Mouse (Mus musculus): ENCODE measurements around the gene Mdm2. TPM values are rescaled to one million over a fixed set of nuclear protein-coding genes. Genes with fewer than 3 reads are reported as not detected.

Mdm2 gene
- polyA plus RNA-seq, 1 experiment from 2014 or later: 48.4 TPM

- peak overlapping the region; percentile 22 for H3K4me2 ChIP-seq (replicated peaks)
- H3K27me3 ChIP-seq (ENCODE audit: control insufficient read depth, insufficient read depth, low read length): no peaks in the 10 kb centered on the region
- 49% methylated on average over 20 of the region's 20 CpGs for WGBS
- H3K9me3 ChIP-seq (ENCODE audit: control insufficient read depth, low read length): no peaks in the 10 kb centered on the region
- H3K4me1 ChIP-seq (replicated peaks; ENCODE audit: control insufficient read depth, insufficient read depth, low read length): no peaks in the 10 kb centered on the region
- DNase-seq (ENCODE audit: low spot score): no peak
- no peak overlapping the region for H3K9ac ChIP-seq
- H3K36me3 ChIP-seq (replicated peaks; ENCODE audit: control insufficient read depth, insufficient read depth): no peaks in the 10 kb centered on the region
- no peak for ATAC-seq (ENCODE audit: low FRiP score)
- H3K4me3 ChIP-seq (replicated peaks; ENCODE audit: low read length): no peak overlapping the region
- no peak overlapping the region for H3K27ac ChIP-seq
Observed at GRCm38 (mm10) chr10:117641400-117642200, 69.0 kb downstream of the Mdm2 start.

DNA sequence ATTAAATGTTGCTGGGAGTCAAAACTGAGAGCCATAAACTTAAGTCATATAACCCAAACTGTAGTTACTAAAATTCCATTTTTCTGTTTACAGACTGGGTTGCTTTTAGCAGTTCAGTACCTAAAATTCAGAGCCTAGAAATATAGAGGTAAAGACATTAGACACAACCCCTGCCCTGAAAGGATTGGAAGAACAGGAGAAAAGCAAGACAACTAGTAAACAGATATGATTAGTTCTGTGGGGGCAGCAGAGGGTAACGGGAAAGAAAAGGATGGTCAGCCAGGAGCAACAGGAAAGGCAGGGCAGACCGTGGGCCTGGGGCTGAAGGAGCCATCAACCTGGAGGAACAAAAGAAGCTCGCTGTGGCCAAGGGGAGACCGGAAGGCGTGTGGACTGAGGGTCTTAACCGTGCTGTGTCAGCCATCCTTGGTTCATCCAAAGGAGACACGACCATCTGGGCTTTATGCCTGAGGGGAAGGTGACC lies 69.9 kb downstream of the Mdm2 start:
- no peak for DNase-seq (ENCODE audit: low spot score)
- no peak for ATAC-seq (ENCODE audit: low FRiP score)
- H3K27me3 ChIP-seq (ENCODE audit: control insufficient read depth, insufficient read depth, low read length): no peaks in the 10 kb centered on the region
- H3K9ac ChIP-seq: no peak overlapping the region
- no peaks in the 10 kb centered on the region for H3K4me1 ChIP-seq (replicated peaks; ENCODE audit: control insufficient read depth, insufficient read depth, low read length)
- no peaks in the 10 kb centered on the region for H3K36me3 ChIP-seq (replicated peaks; ENCODE audit: control insufficient read depth, insufficient read depth)
- no peak overlapping the region for H3K27ac ChIP-seq
- H3K4me3 ChIP-seq (replicated peaks; ENCODE audit: low read length): no peak overlapping the region
- no peak overlapping the region for H3K4me2 ChIP-seq (replicated peaks)
- H3K9me3 ChIP-seq (ENCODE audit: control insufficient read depth, low read length): no peaks in the 10 kb centered on the region
- WGBS: 80% methylated on average over 7 of the region's 7 CpGs

GRCm38 (mm10) chr10:117639899-117640594 lies 70.5 kb downstream of the Mdm2 start:
- Histone ChIP-seq H3K4me1 (replicated peaks; ENCODE audit: control insufficient read depth, insufficient read depth, low read length) (no peaks in the 10 kb centered on the region), H3K27me3 (ENCODE audit: control insufficient read depth, insufficient read depth, low read length) (no peaks in the 10 kb centered on the region), H3K9me3 (ENCODE audit: control insufficient read depth, low read length) (no peaks in the 10 kb centered on the region), H3K4me2 (replicated peaks) (no peak overlapping the region), H3K4me3 (replicated peaks; ENCODE audit: low read length) (no peak overlapping the region), H3K36me3 (replicated peaks; ENCODE audit: control insufficient read depth, insufficient read depth) (no peaks in the 10 kb centered on the region), H3K27ac (no peak overlapping the region), H3K9ac (no peak overlapping the region)
- 72% methylated on average over 21 of the region's 21 CpGs for WGBS
- no peak for ATAC-seq (ENCODE audit: low FRiP score)
- no peak for DNase-seq (ENCODE audit: low spot score)

- no peak for ATAC-seq (ENCODE audit: low FRiP score)
- 93% methylated on average over 8 of the region's 8 CpGs for WGBS
- no peaks in the 10 kb centered on the region for H3K4me1 ChIP-seq (replicated peaks; ENCODE audit: control insufficient read depth, insufficient read depth, low read length)
Observed at GRCm38 (mm10) chr10:117639221-117639599, 71.3 kb downstream of the Mdm2 start.

More at GRCm38 (mm10) chr10:117639221-117639599, 71.3 kb downstream of the Mdm2 start:
- Histone ChIP-seq H3K4me2 (replicated peaks) (no peak overlapping the region), H3K36me3 (replicated peaks; ENCODE audit: control insufficient read depth, insufficient read depth) (no peaks in the 10 kb centered on the region), H3K27ac (no peak overlapping the region), H3K9me3 (ENCODE audit: control insufficient read depth, low read length) (no peaks in the 10 kb centered on the region), H3K4me3 (replicated peaks; ENCODE audit: low read length) (no peak overlapping the region), H3K27me3 (ENCODE audit: control insufficient read depth, insufficient read depth, low read length) (no peaks in the 10 kb centered on the region), H3K9ac (no peak overlapping the region)
- no peak for DNase-seq (ENCODE audit: low spot score)

Other genes with a start within 250 kb of the Mdm2 start
- 2.8 and 3.0 TPM in 2 replicates for gene Cpm, start 81.3 kb downstream of the Mdm2 start, polyA plus RNA-seq (2014; fragmentation: Nextera tagmentation; extraction: Ambion mirVana)
- 24.8 and 28.9 TPM in 2 replicates for gene Slc35e3, start 35.6 kb upstream of the Mdm2 start, polyA plus RNA-seq (2014; fragmentation: Nextera tagmentation; extraction: Ambion mirVana)
- gene Nup107, start 81.9 kb upstream of the Mdm2 start, polyA plus RNA-seq (2014; fragmentation: Nextera tagmentation; extraction: Ambion mirVana): 37.7 and 39.1 TPM in 2 replicates
- 181 and 195 TPM in 2 replicates for gene Rap1b, start 135.3 kb upstream of the Mdm2 start, polyA plus RNA-seq (2014; fragmentation: Nextera tagmentation; extraction: Ambion mirVana)

All from hindbrain, embryonic 14.5 days (tissue).